In the genomic region with DNA sequence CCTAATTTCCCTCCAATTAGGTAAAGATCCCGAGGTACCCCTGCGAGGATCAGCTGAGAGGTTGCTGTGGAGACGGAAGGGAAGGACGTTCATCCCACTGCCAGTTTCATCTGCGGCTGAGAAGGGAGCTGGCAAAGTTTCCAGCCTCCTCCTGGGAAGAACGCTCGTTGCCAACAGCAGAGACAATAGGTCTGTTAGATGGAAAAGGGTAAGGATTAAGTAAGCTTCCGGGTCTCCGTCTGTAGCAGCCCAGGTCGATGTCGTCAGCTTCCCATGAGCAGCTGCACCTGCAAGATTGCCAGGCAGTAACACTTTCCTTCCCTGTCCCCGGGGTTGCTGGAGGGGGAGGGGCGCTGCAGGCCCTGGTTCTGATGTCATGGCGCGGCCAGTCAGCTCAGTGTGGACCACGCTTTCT, we compare ENCODE assay signal across 8 mouse cellular contexts. TPM values are rescaled to one million over a fixed set of nuclear protein-coding genes. Genes with fewer than 3 reads are reported as not detected.
DNase-seq lines count a peak whose midpoint lies in the region; ATAC-seq lines count a peak whose summit lies in the region.

No protein-coding gene starts in this region.

- no peaks in the 10 kb centered on the region for H3K27me3 ChIP-seq in embryonic facial prominence, embryonic 12.5 days
- H3K27me3 ChIP-seq in heart, embryonic 10.5 days (ENCODE audit: insufficient read depth, poor library complexity, severe bottlenecking) = no peaks in the 10 kb centered on the region
- no peaks in the 10 kb centered on the region for H3K27me3 ChIP-seq in limb, embryonic 15.5 days

- no peak for ATAC-seq in embryonic facial prominence, embryonic 12.5 days (ENCODE audit: insufficient number of reproducible peaks, insufficient read depth, low FRiP score, low TSS enrichment)
- ATAC-seq in limb, embryonic 15.5 days (ENCODE audit: insufficient number of reproducible peaks, low FRiP score, low TSS enrichment, low read depth) = no peak; the same call in 1 of the 2 replicates

- H3K36me3 ChIP-seq in embryonic facial prominence, embryonic 12.5 days = peaks cover 27% of the 10 kb centered on the region
- H3K36me3 ChIP-seq in heart, embryonic 10.5 days = peaks cover 27% of the 10 kb centered on the region
- H3K36me3 ChIP-seq in limb, embryonic 15.5 days = peaks cover 25% of the 10 kb centered on the region; the same call in 1 of the 2 replicates

- no peak overlapping the region for H3K4me3 ChIP-seq in embryonic facial prominence, embryonic 12.5 days
- H3K4me3 ChIP-seq in heart, embryonic 10.5 days = peak overlapping the region; percentile 51
- 0 out of 2 replicates have a peak overlapping the region, but pooled peaks have one; percentile 0 for H3K4me3 ChIP-seq in limb, embryonic 15.5 days

- H3K9me3 ChIP-seq in embryonic facial prominence, embryonic 12.5 days = no peaks in the 10 kb centered on the region
- no peaks in the 10 kb centered on the region for H3K9me3 ChIP-seq in heart, embryonic 10.5 days
- H3K9me3 ChIP-seq in limb, embryonic 15.5 days = no peaks in the 10 kb centered on the region

- H3K27ac ChIP-seq in embryonic facial prominence, embryonic 12.5 days = peak overlapping the region; percentile 17; the same call in 1 of the 2 replicates
- H3K27ac ChIP-seq in heart, embryonic 10.5 days = peak overlapping the region; percentile 71
- H3K27ac ChIP-seq in limb, embryonic 15.5 days = 0 out of 2 replicates have a peak overlapping the region, but pooled peaks have one; percentile 14

- WGBS in embryonic facial prominence, embryonic 12.5 days = 16% methylated on average over 16 of the region's 16 CpGs
- 7% methylated on average over 16 of the region's 16 CpGs for WGBS in heart, embryonic 10.5 days
- WGBS in limb, embryonic 15.5 days = 11% methylated on average over 16 of the region's 16 CpGs

- DNase-seq in adrenal gland, adult (ENCODE audit: inconsistent age in 2 of 2, low spot score in 1 of 2) = peak; percentile 58 to 71
- no peak for DNase-seq in adrenal gland, postnatal 4 days (ENCODE audit: low spot score in 2 of 2)
- DNase-seq in heart, embryonic 10.5 days (ENCODE audit: low spot score) = no peak
- DNase-seq in kidney, adult 9 months = peak; percentile 65
- DNase-seq in neural tube, embryonic 10.5 days (ENCODE audit: extremely low spot score, low spot score) = peak; percentile 47
- no peak for DNase-seq in spleen, postnatal 14 days (ENCODE audit: low spot score in 2 of 2)

- peak overlapping the region; percentile 18 for H3K4me2 ChIP-seq in embryonic facial prominence, embryonic 12.5 days (replicated peaks)
- H3K4me2 ChIP-seq in limb, embryonic 15.5 days = peak overlapping the region; percentile 32

- H3K4me1 ChIP-seq in embryonic facial prominence, embryonic 12.5 days = peaks cover 31% of the 10 kb centered on the region
- peaks cover 66% of the 10 kb centered on the region for H3K4me1 ChIP-seq in heart, embryonic 10.5 days
- peaks cover 52% of the 10 kb centered on the region for H3K4me1 ChIP-seq in limb, embryonic 15.5 days

- H3K9ac ChIP-seq in embryonic facial prominence, embryonic 12.5 days = no peak overlapping the region
- no peak overlapping the region for H3K9ac ChIP-seq in limb, embryonic 15.5 days

RNA-seq across cellular contexts. Expression of a gene that starts 34.6 kb away (rescaled TPM):
- total RNA-seq in adrenal gland, postnatal 4 days (2021) = 10 to 100 TPM; 71.3 to 72.3 TPM
- 37.6 and 38.4 TPM in 2 replicates for polyA plus RNA-seq in embryonic facial prominence, embryonic 12.5 days (2016; fragmentation: Nextera tagmentation; extraction: Ambion mirVana)
- polyA plus RNA-seq in heart, embryonic 10.5 days (2016; fragmentation: Nextera tagmentation; extraction: Ambion mirVana) = 23.6 and 25.9 TPM in 2 replicates
- polyA plus RNA-seq in limb, embryonic 15.5 days (2015; fragmentation: Nextera tagmentation; extraction: Ambion mirVana) = 36.2 and 36.3 TPM in 2 replicates

Comparison
In these comparisons a context has a peak if more than half of its experiments do, and no peak if none do; other contexts are left out.
1. DNase-seq: peak in adrenal gland, adult (2 of 2), kidney, adult 9 months (single experiment) and neural tube, embryonic 10.5 days (single experiment); none in adrenal gland, postnatal 4 days (0 of 2), heart, embryonic 10.5 days (single experiment) and spleen, postnatal 14 days (0 of 2).
2. H3K27ac ChIP-seq: peak in every context shown above with its lines; median percentile 71 in heart, embryonic 10.5 days; 17 in embryonic facial prominence, embryonic 12.5 days; 14 in limb, embryonic 15.5 days.